Mouse (Mus musculus) neural tube, embryonic 12.5 days (tissue): ENCODE measurements around the gene Nr1h5. TPM values are rescaled to one million over a fixed set of nuclear protein-coding genes. Genes with fewer than 3 reads are reported as not detected.

Experiments
- ATAC-seq: fragments of 200-750 bp; cut with Nextera tagmentation; 2 replicates; pipeline ENCODE4 v1.8.0; 2017; ENCODE audit warnings: low read depth, mild to moderate bottlenecking, moderate TSS enrichment, moderate library complexity; ENCODE audit not compliant: low FRiP score
- H3K27ac ChIP-seq: fragments of 300-500 bp; sonication (generic); 2 replicates; pipeline ENCODE4 v1.5.1; 2016
- H3K27me3 ChIP-seq: fragments of 300-500 bp; sonication (generic); replicated peaks from 2 replicates; pipeline ENCODE4 v1.6.1; 2016; ENCODE audit warnings: mild to moderate bottlenecking
- H3K36me3 ChIP-seq: fragments of 300-500 bp; sonication (generic); 2 replicates; pipeline ENCODE4 v1.6.1; 2016; ENCODE audit warnings: mild to moderate bottlenecking
- H3K4me1 ChIP-seq: fragments of 300-500 bp; sonication (generic); 2 replicates; pipeline ENCODE4 v1.6.1; 2016
- H3K4me2 ChIP-seq: fragments of 300-500 bp; sonication (generic); replicated peaks from 2 replicates; pipeline ENCODE4 v1.6.1; 2016; ENCODE audit warnings: mild to moderate bottlenecking
- H3K4me3 ChIP-seq: fragments of 300-500 bp; sonication (generic); 2 replicates; pipeline ENCODE4 v1.5.1; 2016
- H3K9ac ChIP-seq: fragments of 300-500 bp; sonication (generic); 2 replicates; pipeline ENCODE4 v1.6.1; 2016; ENCODE audit warnings: mild to moderate bottlenecking
- H3K9me3 ChIP-seq: fragments of 300-500 bp; sonication (generic); 2 replicates; pipeline ENCODE4 v1.6.1; 2016; ENCODE audit warnings: mild to moderate bottlenecking
- WGBS: fragments of 180-500 bp; shearing (Covaris S2); methylation state at CpG from one replicate; pipeline ENCODE4 v1.1.7; 2016; 5-methylcytosine and 5-hydroxymethylcytosine counted together
- polyA plus RNA-seq: library from polyadenylated mRNA; unstranded; fragments of >200 nt; fragmentation: Nextera tagmentation; extraction: Ambion mirVana; gene quantifications from 2 replicates; pipeline ENCODE4 v1.2.1, GENCODE M21; 2016

Gene Nr1h5
- polyA plus RNA-seq = 0.13 and 0.16 TPM in 2 replicates

GRCm38 (mm10) chr3:102964033-102964432 is at the start of gene Nr1h5:
Nr1h5 (minus strand) TSS chr3:102964133.
- WGBS = 51% methylated on average over 3 of the region's 3 CpGs
- H3K4me2 ChIP-seq = no peak within 1 kb of the TSS
- ATAC-seq = no peak
- H3K9ac ChIP-seq = no peak within 1 kb of the TSS
- no peaks in the 10 kb centered on the region for H3K4me1 ChIP-seq
- H3K27ac ChIP-seq = no peak within 1 kb of the TSS
- H3K4me3 ChIP-seq = no peak within 1 kb of the TSS
- H3K36me3 ChIP-seq = no peaks in the 10 kb centered on the region
- H3K9me3 ChIP-seq = no peaks in the 10 kb centered on the region
- no peaks in the 10 kb centered on the region for H3K27me3 ChIP-seq

- ATAC-seq = no peak
- Histone ChIP-seq H3K9ac (no peak overlapping the region), H3K4me2 (no peak overlapping the region), H3K27ac (no peak overlapping the region), H3K9me3 (no peaks in the 10 kb centered on the region), H3K4me1 (peaks cover 6% of the 10 kb centered on the region), H3K27me3 (no peaks in the 10 kb centered on the region), H3K4me3 (no peak overlapping the region), H3K36me3 (peaks cover 57% of the 10 kb centered on the region)
- 93% methylated on average over 7 of the region's 7 CpGs for WGBS
Measured at GRCm38 (mm10) chr3:103001595-103001994, 37.7 kb upstream of the Nr1h5 start.

- Histone ChIP-seq H3K4me3 (no peak overlapping the region), H3K9me3 (no peaks in the 10 kb centered on the region), H3K9ac (no peak overlapping the region), H3K27ac (no peak overlapping the region), H3K4me1 (peaks cover 12% of the 10 kb centered on the region), H3K4me2 (no peak overlapping the region), H3K27me3 (no peaks in the 10 kb centered on the region), H3K36me3 (peaks cover 40% of the 10 kb centered on the region)
- no peak for ATAC-seq
- 70% methylated on average over 3 of the region's 3 CpGs for WGBS
Measured at GRCm38 (mm10) chr3:102997591-102997990, 33.7 kb upstream of the Nr1h5 start.

GRCm38 (mm10) chr3:102997036-102997435 is 33.1 kb upstream of the Nr1h5 start:
- Histone ChIP-seq H3K27ac (no peak overlapping the region), H3K27me3 (no peaks in the 10 kb centered on the region), H3K9me3 (no peaks in the 10 kb centered on the region), H3K4me3 (no peak overlapping the region), H3K4me1 (peaks cover 12% of the 10 kb centered on the region), H3K36me3 (peaks cover 35% of the 10 kb centered on the region), H3K4me2 (no peak overlapping the region; the same call in 1 of the 2 replicates), H3K9ac (no peak overlapping the region)
- 72% methylated on average over 10 of the region's 10 CpGs for WGBS
- no peak for ATAC-seq

GRCm38 (mm10) chr3:102995605-102996321 is 31.8 kb upstream of the Nr1h5 start, which contains the start of gene Sike1:
Sike1 (plus strand) TSS chr3:102995708.
- peaks cover 12% of the 10 kb centered on the region for H3K4me1 ChIP-seq
- H3K9ac ChIP-seq = peak within 1 kb of the TSS; percentile 86
- WGBS = 1% methylated on average over 59 of the region's 60 CpGs
- peaks cover 26% of the 10 kb centered on the region for H3K36me3 ChIP-seq
- peak within 1 kb of the TSS; percentile 67 for H3K4me2 ChIP-seq
- ATAC-seq = peak; percentile 98
- H3K27ac ChIP-seq = peak within 1 kb of the TSS; percentile 82
- H3K9me3 ChIP-seq = no peaks in the 10 kb centered on the region
- no peaks in the 10 kb centered on the region for H3K27me3 ChIP-seq
- H3K4me3 ChIP-seq = peak within 1 kb of the TSS; percentile 76

- Histone ChIP-seq H3K4me1 (peaks cover 12% of the 10 kb centered on the region), H3K9ac (peak overlapping the region; percentile 86), H3K4me3 (peak overlapping the region; percentile 76), H3K4me2 (peak overlapping the region; percentile 67), H3K36me3 (peaks cover 21% of the 10 kb centered on the region), H3K27ac (no peak overlapping the region), H3K9me3 (no peaks in the 10 kb centered on the region), H3K27me3 (no peaks in the 10 kb centered on the region)
- ATAC-seq = no peak; the same call in 1 of the 2 replicates
- WGBS = 56% methylated on average over 7 of the region's 7 CpGs
Measured at GRCm38 (mm10) chr3:102995233-102995604, 31.3 kb upstream of the Nr1h5 start.

GRCm38 (mm10) chr3:102992936-102993335 is 29.0 kb upstream of the Nr1h5 start:
- no peak overlapping the region for H3K9ac ChIP-seq
- 51% methylated on average over 3 of the region's 3 CpGs for WGBS
- no peaks in the 10 kb centered on the region for H3K9me3 ChIP-seq
- no peaks in the 10 kb centered on the region for H3K27me3 ChIP-seq
- no peak overlapping the region for H3K27ac ChIP-seq
- no peak overlapping the region for H3K4me3 ChIP-seq
- no peaks in the 10 kb centered on the region; the same call in 1 of the 2 replicates for H3K36me3 ChIP-seq
- H3K4me2 ChIP-seq = no peak overlapping the region
- no peak for ATAC-seq
- H3K4me1 ChIP-seq = peaks cover 12% of the 10 kb centered on the region

- no peak overlapping the region for H3K9ac ChIP-seq
- no peaks in the 10 kb centered on the region for H3K27me3 ChIP-seq
- no peaks in the 10 kb centered on the region for H3K9me3 ChIP-seq
- H3K27ac ChIP-seq = no peak overlapping the region
- 77% methylated on average over 8 of the region's 8 CpGs for WGBS
- H3K36me3 ChIP-seq = no peaks in the 10 kb centered on the region
- ATAC-seq = no peak
- peaks cover under 1% of the 10 kb centered on the region; the same call in 1 of the 2 replicates for H3K4me1 ChIP-seq
- no peak overlapping the region for H3K4me3 ChIP-seq
- H3K4me2 ChIP-seq = no peak overlapping the region
Measured at GRCm38 (mm10) chr3:102991041-102991440, 27.1 kb upstream of the Nr1h5 start.

- peak overlapping the region; percentile 35 for H3K4me2 ChIP-seq
- H3K9ac ChIP-seq = peak overlapping the region; percentile 36
- 0 out of 2 replicates have a peak, but pooled peaks have one; percentile 54 for ATAC-seq
- 0 out of 2 replicates have a peak, but pooled peaks cover 3% of the 10 kb centered on the region for H3K4me1 ChIP-seq
- H3K36me3 ChIP-seq = no peaks in the 10 kb centered on the region
- H3K27me3 ChIP-seq = no peaks in the 10 kb centered on the region
- no peaks in the 10 kb centered on the region for H3K9me3 ChIP-seq
- 52% methylated on average over 3 of the region's 3 CpGs for WGBS
- H3K4me3 ChIP-seq = peak overlapping the region; percentile 13; the same call in 1 of the 2 replicates
- H3K27ac ChIP-seq = peak overlapping the region; percentile 23; the same call in 1 of the 2 replicates
Measured at GRCm38 (mm10) chr3:102980349-102980736, 16.4 kb upstream of the Nr1h5 start.

- Histone ChIP-seq H3K9me3 (no peaks in the 10 kb centered on the region), H3K9ac (peak overlapping the region; percentile 36), H3K4me1 (0 out of 2 replicates have a peak, but pooled peaks cover 3% of the 10 kb centered on the region), H3K4me3 (peak overlapping the region; percentile 13; the same call in 1 of the 2 replicates), H3K36me3 (no peaks in the 10 kb centered on the region), H3K4me2 (peak overlapping the region; percentile 35), H3K27me3 (no peaks in the 10 kb centered on the region), H3K27ac (peak overlapping the region; percentile 23; the same call in 1 of the 2 replicates)
- 16% methylated on average over 10 of the region's 10 CpGs for WGBS
- ATAC-seq = peak; percentile 96
Measured at GRCm38 (mm10) chr3:102979550-102980348, 15.8 kb upstream of the Nr1h5 start.

- H3K4me3 ChIP-seq = no peak overlapping the region
- H3K36me3 ChIP-seq = no peaks in the 10 kb centered on the region
- no peak for ATAC-seq
- H3K9me3 ChIP-seq = no peaks in the 10 kb centered on the region
- no peak overlapping the region for H3K9ac ChIP-seq
- WGBS = 86% methylated on average over 4 of the region's 4 CpGs
- H3K4me2 ChIP-seq = no peak overlapping the region
- 0 out of 2 replicates have a peak, but pooled peaks cover 3% of the 10 kb centered on the region for H3K4me1 ChIP-seq
- no peaks in the 10 kb centered on the region for H3K27me3 ChIP-seq
- H3K27ac ChIP-seq = no peak overlapping the region
Measured at GRCm38 (mm10) chr3:102976906-102977305, 13.0 kb upstream of the Nr1h5 start.

GRCm38 (mm10) chr3:102970508-102970907 is 6.6 kb upstream of the Nr1h5 start:
- 0 out of 2 replicates have a peak, but pooled peaks cover 3% of the 10 kb centered on the region for H3K4me1 ChIP-seq
- H3K36me3 ChIP-seq = no peaks in the 10 kb centered on the region
- no peak overlapping the region for H3K27ac ChIP-seq

More at GRCm38 (mm10) chr3:102970508-102970907, 6.6 kb upstream of the Nr1h5 start:
- Histone ChIP-seq H3K9ac (no peak overlapping the region), H3K27me3 (no peaks in the 10 kb centered on the region), H3K4me2 (no peak overlapping the region), H3K4me3 (no peak overlapping the region), H3K9me3 (no peaks in the 10 kb centered on the region)
- WGBS = 90% methylated on average over 3 of the region's 3 CpGs
- ATAC-seq = no peak
